In genomic region chr7:80837736-80838135, GRCm38 (mm10) we compare ENCODE assay signal across 15 mouse cellular contexts. TPM values are rescaled to one million over a fixed set of nuclear protein-coding genes. Genes with fewer than 3 reads are reported as not detected.
DNase-seq lines count a peak whose midpoint lies in the region; ATAC-seq lines count a peak whose summit lies in the region.
"Had no signal": no experiment of that assay in that cellular context is flagged by ENCODE, and none has a peak within 500 bp of the region (broad histone marks: within the 10 kb centered on the region; RNA-seq: fewer than 3 reads in every experiment).

No protein-coding gene starts in this region.

- DNase-seq in kidney, adult 18-20 months = peak; percentile 28
- DNase-seq in MN1 (ENCODE audit: low spot score) = peak; percentile 72
- DNase-seq in adrenal gland, postnatal 25 days = peak; percentile 56
- DNase-seq in kidney, postnatal 36 days = peak; percentile 66 to 69
- no peak for DNase-seq in embryo, embryonic 9.5 days (ENCODE audit: extremely low spot score)
- no peak for DNase-seq in spleen, adult 18-20 months
- DNase-seq: cerebellum, adult 18-20 months; embryo, embryonic 11 days; gastrocnemius, postnatal 14 days; right cerebral cortex, adult 18-20 months; thymus, postnatal 36 days had no signal

- no peaks in the 10 kb centered on the region for H3K27me3 ChIP-seq in kidney, embryonic 16.5 days (ENCODE audit: insufficient read depth, low read length)

- ATAC-seq in kidney, embryonic 16.5 days (ENCODE audit: low FRiP score, low TSS enrichment) = no peak
- ATAC-seq: forebrain, embryonic 14.5 days; hindbrain, postnatal 0 days; midbrain, embryonic 16.5 days had no signal

- 39% methylated on average over 9 of the region's 9 CpGs for WGBS in kidney, embryonic 16.5 days

- no peaks in the 10 kb centered on the region for H3K9me3 ChIP-seq in kidney, embryonic 16.5 days (ENCODE audit: low read length)

- H3K4me3 ChIP-seq in kidney, embryonic 16.5 days (ENCODE audit: low read length) = no peak overlapping the region

- H3K27ac ChIP-seq in kidney, embryonic 16.5 days (ENCODE audit: low read length) = no peak overlapping the region
- H3K27ac ChIP-seq: hindbrain, postnatal 0 days had no signal

- H3K9ac ChIP-seq in kidney, embryonic 16.5 days (replicated peaks; ENCODE audit: low read length) = no peak overlapping the region

- no peak overlapping the region for H3K4me2 ChIP-seq in kidney, embryonic 16.5 days (replicated peaks; ENCODE audit: low read depth, low read length)

- H3K36me3 ChIP-seq in kidney, embryonic 16.5 days (ENCODE audit: insufficient read depth, low read length) = no peaks in the 10 kb centered on the region

- peaks cover 24% of the 10 kb centered on the region; the same call in 1 of the 2 replicates for H3K4me1 ChIP-seq in kidney, embryonic 16.5 days (ENCODE audit: insufficient read depth, low read length)

RNA-seq across cellular contexts. Expression of gene Iqgap1, which starts 12.0 kb away (rescaled TPM):
- polyA plus RNA-seq in kidney, embryonic 16.5 days (2015; fragmentation: Nextera tagmentation; extraction: Ambion mirVana) = 97.7 and 101 TPM in 2 replicates
- 87.7 and 126 TPM in 2 replicates for total RNA-seq in adrenal gland, postnatal 25 days (2021)

RNA-seq across cellular contexts. Expression of gene Zscan2, which starts 23.0 kb away (rescaled TPM):
- polyA plus RNA-seq in kidney, embryonic 16.5 days (2015; fragmentation: Nextera tagmentation; extraction: Ambion mirVana) = 3.0 and 3.2 TPM in 2 replicates
- 8.0 and 8.7 TPM in 2 replicates for total RNA-seq in adrenal gland, postnatal 25 days (2021)

Comparison
In these comparisons a context has a peak if more than half of its experiments do, and no peak if none do; other contexts are left out.
1. DNase-seq: peak in kidney, adult 18-20 months (single experiment), MN1 (single experiment), adrenal gland, postnatal 25 days (single experiment) and kidney, postnatal 36 days (2 of 2); none in embryo, embryonic 9.5 days (single experiment) and spleen, adult 18-20 months (0 of 2).